Mouse (Mus musculus) myocyte (in vitro differentiated cells): ENCODE data around the gene Scpep1.

Experiments
- E2F4 ChIP-seq: IDR thresholded peaks from one replicate; pipeline ENCODE4 v1.6.1; 2011; ENCODE audit warnings: mild to moderate bottlenecking, control low read depth, moderate library complexity; ENCODE audit not compliant: insufficient read depth
- POLR2A ChIP-seq: IDR thresholded peaks from one replicate; pipeline ENCODE4 v1.6.1; 2011; ENCODE audit warnings: low read depth, mild to moderate bottlenecking, control low read depth, moderate library complexity; ENCODE audit not compliant: insufficient read length

GRCm38 (mm10) chr11:88905621-88906020, 49.6 kb downstream of the Scpep1 start:
- no peak for TF ChIP-seq POLR2A
- no peak for TF ChIP-seq E2F4
